Mouse (Mus musculus) G1E (cell line): ENCODE results near the gene Pla2g10.

ENCODE experiments used
- CTCF ChIP-seq: IDR thresholded peaks from 2 replicates; pipeline ENCODE4 v1.5.1; 2012; ENCODE audit warnings: low read depth, low read length, inconsistent platforms, mixed read lengths
- TAL1 ChIP-seq: conservative IDR thresholded peaks from 2 replicates; pipeline ENCODE4 v1.6.1; 2012; ENCODE audit warnings: low read depth, low read length, inconsistent platforms, mixed read lengths

GRCm38 (mm10) chr16:13749981-13750380 is 19.2 kb upstream of the Pla2g10 start:
- TF ChIP-seq TAL1, result no peak
- TF ChIP-seq CTCF, result no peak
